Mouse (Mus musculus) liver, adult 2 months (tissue): Measurements from ENCODE around the gene Cdca8.

Source experiments
- CTCF ChIP-seq: fragments of 200-500 bp; IDR thresholded peaks from 2 replicates; pipeline ENCODE4 v1.5.1; 2011; ENCODE audit warnings: low read depth, low read length, control low read depth
- POLR2A ChIP-seq: fragments of 200-500 bp; IDR thresholded peaks from 2 replicates; pipeline ENCODE4 v1.6.1; 2011; ENCODE audit warnings: low read length, control low read depth; ENCODE audit not compliant: insufficient read depth; ENCODE audit errors: extremely low read depth

- TF ChIP-seq POLR2A (no peak), CTCF (no peak)
These were observed 14.4 kb upstream of the Cdca8 start for GRCm38 (mm10) chr4:124953546-124953945.
